Mouse (Mus musculus) liver, postnatal 0 days (tissue): ENCODE results near the gene Wwox. TPM values are rescaled to one million over a fixed set of nuclear protein-coding genes. Genes with fewer than 3 reads are reported as not detected.
A peak's percentile ranks its signal among the peaks of the same experiment; 100 is the strongest.

Experiments
- ATAC-seq: fragments of 200-750 bp; cut with Nextera tagmentation; 2 replicates; pipeline ENCODE4 v1.8.0; 2017; ENCODE audit warnings: mild to moderate bottlenecking, moderate library complexity
- DNase-seq: peaks from one replicate; pipeline ENCODE4 v3.0.0-alpha.2; 2016
- H3K27ac ChIP-seq: fragments of 300-500 bp; sonication (generic); 2 replicates; pipeline ENCODE4 v1.5.1; 2014; ENCODE audit warnings: antibody characterized with exemption, moderate library complexity, mild to moderate bottlenecking, low read depth
- H3K27me3 ChIP-seq: fragments of 300-500 bp; sonication (generic); 2 replicates; pipeline ENCODE4 v1.6.1; 2014; ENCODE audit warnings: low read length, control low read depth, mixed read lengths; ENCODE audit not compliant: insufficient read depth
- H3K36me3 ChIP-seq: fragments of 300-500 bp; sonication (generic); replicated peaks from 2 replicates; pipeline ENCODE4 v1.6.1; 2014; ENCODE audit warnings: mild to moderate bottlenecking, control low read depth, low read length, moderate library complexity, mixed read lengths; ENCODE audit not compliant: insufficient read depth
- H3K4me1 ChIP-seq: fragments of 300-500 bp; sonication (generic); 2 replicates; pipeline ENCODE4 v1.6.1; 2014; ENCODE audit warnings: antibody characterized with exemption, mild to moderate bottlenecking, control low read depth; ENCODE audit not compliant: insufficient read depth
- H3K4me2 ChIP-seq: fragments of 300-500 bp; sonication (generic); 2 replicates; pipeline ENCODE4 v1.6.1; 2014; ENCODE audit warnings: low read depth, mild to moderate bottlenecking, low read length, moderate library complexity, mixed read lengths
- H3K4me3 ChIP-seq: fragments of 300-500 bp; sonication (generic); 2 replicates; pipeline ENCODE4 v1.5.1; 2014; ENCODE audit warnings: low read depth, low read length
- H3K9ac ChIP-seq: fragments of 300-500 bp; sonication (generic); replicated peaks from 2 replicates; pipeline ENCODE4 v1.6.1; 2014; ENCODE audit warnings: mild to moderate bottlenecking, moderate library complexity
- H3K9me3 ChIP-seq: fragments of 300-500 bp; sonication (generic); 2 replicates; pipeline ENCODE4 v1.6.1; 2016; ENCODE audit warnings: mild to moderate bottlenecking, control low read depth, low read length, mixed read lengths
- CTCF ChIP-seq: sonication (generic); IDR thresholded peaks from 2 replicates; pipeline ENCODE4 v1.5.1; 2016; ENCODE audit warnings: antibody characterized with exemption, low read depth
- EP300 ChIP-seq: IDR thresholded peaks from 2 replicates; pipeline ENCODE4 v1.6.1; 2016; ENCODE audit warnings: antibody characterized with exemption, low read depth, mild to moderate bottlenecking
- WGBS: fragments of 180-500 bp; shearing (Covaris S2); extraction: QIAGEN DNeasy Blood & Tissue Kit; methylation state at CpG from one replicate; pipeline ENCODE4 v1.1.7; 2014; ENCODE audit not compliant: insufficient replicate concordance; 5-methylcytosine and 5-hydroxymethylcytosine counted together
- polyA plus RNA-seq: library from polyadenylated mRNA; unstranded; fragments of >200 nt; fragmentation: Nextera tagmentation; extraction: Ambion mirVana; gene quantifications from 2 replicates; pipeline ENCODE4 v1.2.1, GENCODE M21; 2015

Wwox gene
- polyA plus RNA-seq, 1 experiment from 2014 or later, result 3.9 TPM

- no peak for TF ChIP-seq EP300
- WGBS, result 56% methylated on average over 4 of the region's 4 CpGs
Observed at GRCm38 (mm10) chr8:114573014-114573746, 133.7 kb downstream of the Wwox start.

GRCm38 (mm10) chr8:114573747-114574093 is 134.3 kb downstream of the Wwox start:
- no peaks in the 10 kb centered on the region for H3K36me3 ChIP-seq
- no peak overlapping the region for H3K9ac ChIP-seq
- no peak for TF ChIP-seq CTCF
- TF ChIP-seq EP300, result no peak
- no peaks in the 10 kb centered on the region for H3K27me3 ChIP-seq
- no peak overlapping the region for H3K27ac ChIP-seq
- no peak for DNase-seq
- H3K9me3 ChIP-seq, result no peaks in the 10 kb centered on the region
- ATAC-seq, result no peak
- WGBS, result 74% methylated on average over 8 of the region's 8 CpGs
- no peak overlapping the region for H3K4me3 ChIP-seq
- H3K4me1 ChIP-seq, result no peaks in the 10 kb centered on the region
- H3K4me2 ChIP-seq, result no peak overlapping the region

More at GRCm38 (mm10) chr8:114573014-114573746, 133.7 kb downstream of the Wwox start:
- no peaks in the 10 kb centered on the region for H3K4me1 ChIP-seq
- H3K4me3 ChIP-seq, result no peak overlapping the region
- H3K4me2 ChIP-seq, result no peak overlapping the region
- no peaks in the 10 kb centered on the region for H3K9me3 ChIP-seq
- ATAC-seq, result no peak
- no peaks in the 10 kb centered on the region for H3K36me3 ChIP-seq
- no peak overlapping the region for H3K27ac ChIP-seq
- no peak overlapping the region for H3K9ac ChIP-seq
- no peaks in the 10 kb centered on the region for H3K27me3 ChIP-seq
- no peak for DNase-seq

- no peak overlapping the region for H3K4me3 ChIP-seq
- H3K36me3 ChIP-seq, result no peaks in the 10 kb centered on the region
- TF ChIP-seq EP300, result no peak
- TF ChIP-seq CTCF, result no peak
- no peak for ATAC-seq
- no peak overlapping the region for H3K9ac ChIP-seq
- no peak for DNase-seq
- WGBS, result 76% methylated on average over 10 of the region's 10 CpGs
- H3K9me3 ChIP-seq, result no peaks in the 10 kb centered on the region
- H3K27ac ChIP-seq, result no peak overlapping the region
- no peaks in the 10 kb centered on the region for H3K27me3 ChIP-seq
- no peaks in the 10 kb centered on the region for H3K4me1 ChIP-seq
- H3K4me2 ChIP-seq, result no peak overlapping the region
Observed at GRCm38 (mm10) chr8:114579292-114579691, 139.8 kb downstream of the Wwox start.

- Histone ChIP-seq H3K4me3 (no peak overlapping the region), H3K9ac (no peak overlapping the region), H3K4me1 (no peaks in the 10 kb centered on the region), H3K27me3 (no peaks in the 10 kb centered on the region), H3K27ac (no peak overlapping the region), H3K36me3 (no peaks in the 10 kb centered on the region), H3K9me3 (no peaks in the 10 kb centered on the region), H3K4me2 (no peak overlapping the region)
- ATAC-seq (no peak), DNase-seq (no peak)
- WGBS, result 82% methylated on average over 1 of the region's 1 CpGs
- TF ChIP-seq EP300, result no peak
- TF ChIP-seq CTCF, result no peak
Observed at GRCm38 (mm10) chr8:114580684-114581083, 141.2 kb downstream of the Wwox start.

- no peak overlapping the region for H3K27ac ChIP-seq
- no peaks in the 10 kb centered on the region for H3K36me3 ChIP-seq
- H3K9me3 ChIP-seq, result no peaks in the 10 kb centered on the region; the same call in 1 of the 2 replicates
- no peak overlapping the region for H3K4me2 ChIP-seq
- no peaks in the 10 kb centered on the region for H3K27me3 ChIP-seq
- H3K4me3 ChIP-seq, result no peak overlapping the region
- DNase-seq (no peak), ATAC-seq (no peak)
- 85% methylated on average over 12 of the region's 12 CpGs for WGBS
- H3K4me1 ChIP-seq, result peaks cover 17% of the 10 kb centered on the region
- no peak overlapping the region for H3K9ac ChIP-seq
- TF ChIP-seq CTCF, result no peak
- TF ChIP-seq EP300, result no peak
Observed at GRCm38 (mm10) chr8:114590336-114590867, 150.9 kb downstream of the Wwox start.

GRCm38 (mm10) chr8:114591296-114592280 is 152.1 kb downstream of the Wwox start:
- H3K9me3 ChIP-seq, result no peaks in the 10 kb centered on the region; the same call in 1 of the 2 replicates
- no peak overlapping the region for H3K4me2 ChIP-seq
- H3K27ac ChIP-seq, result peak overlapping the region; percentile 51
- no peak for ATAC-seq
- H3K4me3 ChIP-seq, result no peak overlapping the region
- DNase-seq, result peak; percentile 25
- H3K9ac ChIP-seq, result no peak overlapping the region
- peaks cover 18% of the 10 kb centered on the region for H3K4me1 ChIP-seq
- WGBS, result 56% methylated on average over 26 of the region's 26 CpGs
- no peaks in the 10 kb centered on the region for H3K27me3 ChIP-seq
- no peaks in the 10 kb centered on the region for H3K36me3 ChIP-seq
- no peak for TF ChIP-seq EP300
- no peak for TF ChIP-seq CTCF
